Mouse (Mus musculus) 3T3-L1 (cell line): Measurements from ENCODE around the gene D6Ertd527e.
"Not testable (repeated sequence)": the region's sequence is repeated elsewhere in the genome, so short reads cannot be mapped to it uniquely, and the experiment has no call there.

ENCODE experiments used
- DNase-seq: peaks from one replicate; pipeline ENCODE4 v3.0.0-alpha.2; 2015; ENCODE audit warnings: low read depth, low spot score

The D6Ertd527e gene

DNA sequence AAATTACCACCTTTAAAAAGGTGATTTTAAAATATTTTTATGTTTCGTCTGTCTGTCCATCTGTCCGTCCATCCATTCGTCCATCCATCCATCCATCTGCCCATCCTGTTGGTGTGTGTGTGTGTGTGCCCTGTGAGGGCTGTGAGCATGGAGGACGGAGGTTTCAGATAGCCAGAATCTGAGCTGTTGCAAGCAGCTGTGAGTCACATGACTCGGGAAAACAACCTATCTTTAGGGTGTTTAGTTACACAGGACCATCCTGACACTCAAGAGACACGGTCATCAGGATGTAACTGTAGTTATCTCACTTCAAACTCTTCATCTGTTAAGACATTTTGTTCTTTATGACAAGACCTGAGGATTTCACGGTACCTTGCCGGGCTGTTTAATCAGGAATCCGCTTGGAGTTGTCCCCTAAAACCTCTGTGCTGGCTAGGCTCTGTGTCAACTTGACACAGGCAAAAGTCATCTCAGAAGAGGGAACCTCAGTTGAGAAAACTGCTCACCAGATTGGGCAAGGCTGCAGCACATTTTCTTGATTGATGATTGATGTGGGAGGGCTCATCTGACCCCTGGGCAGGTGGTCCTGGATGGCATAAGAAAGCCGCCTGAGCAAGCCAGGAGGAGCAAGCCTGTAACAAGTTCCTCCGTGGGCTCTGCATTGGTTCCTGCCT, at the start of gene D6Ertd527e:
Gene D6Ertd527e, plus strand, starts transcription at position 624 of the 674 bp plus-strand sequence.
- no peak for DNase-seq

DNA sequence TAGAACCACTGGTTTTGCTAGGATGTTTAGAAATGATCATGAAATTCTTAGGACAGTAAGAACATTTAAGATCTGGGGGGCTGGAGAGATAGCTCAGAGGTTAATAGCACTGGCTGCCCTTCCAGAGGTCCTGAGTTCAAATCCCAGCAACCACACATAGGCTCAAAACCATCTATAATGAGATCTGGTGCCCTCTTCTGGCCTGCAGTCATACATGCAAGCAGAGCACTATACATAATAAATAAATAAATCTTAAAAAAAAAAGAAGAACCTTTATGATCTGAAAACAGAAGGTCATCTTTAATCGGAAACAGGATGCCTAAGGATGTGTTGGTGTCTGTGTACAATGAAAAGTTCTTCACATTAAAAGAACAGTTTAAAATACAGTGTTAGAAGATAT, 44.8 kb upstream of the D6Ertd527e start:
- DNase-seq: peak; percentile 26

DNA sequence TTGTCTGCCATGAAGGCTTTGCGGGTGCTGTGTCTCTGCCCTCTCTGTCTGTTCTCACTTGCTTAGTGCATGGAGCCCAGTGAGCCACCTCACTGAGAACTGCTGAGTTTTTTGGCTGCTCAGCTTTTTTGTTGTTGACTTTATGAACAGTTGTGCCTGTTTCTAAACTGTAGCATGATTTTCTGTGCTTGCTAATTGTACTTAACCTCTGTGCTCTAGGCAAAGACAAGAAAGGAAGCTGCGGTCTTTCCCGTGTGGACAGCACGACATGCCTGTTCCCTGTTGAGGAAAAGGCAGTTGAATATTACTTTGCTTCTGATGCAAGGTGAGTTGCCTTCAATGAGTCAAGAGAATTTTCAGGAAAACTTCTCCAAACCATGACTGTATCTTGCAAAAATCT, 41.0 kb upstream of the D6Ertd527e start:
- no peak for DNase-seq

DNA sequence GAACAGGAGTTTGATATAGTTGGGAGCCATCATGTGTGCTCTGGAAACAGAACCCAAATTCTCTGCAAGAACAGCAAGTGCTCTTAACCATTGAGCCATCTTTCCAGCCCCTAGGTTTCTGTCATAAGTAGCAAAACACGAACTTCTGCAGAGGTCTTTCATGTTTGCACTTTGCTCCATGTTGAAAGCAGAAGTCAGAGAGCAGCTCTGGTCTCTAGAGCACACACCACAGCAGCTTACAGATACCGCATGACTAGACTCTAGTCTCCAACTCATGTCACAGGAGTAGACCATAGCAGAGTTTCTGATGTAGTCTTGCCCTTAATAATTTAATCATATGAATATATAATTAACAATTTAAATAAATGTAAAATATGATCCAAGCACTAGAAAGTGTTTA, 36.3 kb upstream of the D6Ertd527e start:
- DNase-seq: no peak

DNA sequence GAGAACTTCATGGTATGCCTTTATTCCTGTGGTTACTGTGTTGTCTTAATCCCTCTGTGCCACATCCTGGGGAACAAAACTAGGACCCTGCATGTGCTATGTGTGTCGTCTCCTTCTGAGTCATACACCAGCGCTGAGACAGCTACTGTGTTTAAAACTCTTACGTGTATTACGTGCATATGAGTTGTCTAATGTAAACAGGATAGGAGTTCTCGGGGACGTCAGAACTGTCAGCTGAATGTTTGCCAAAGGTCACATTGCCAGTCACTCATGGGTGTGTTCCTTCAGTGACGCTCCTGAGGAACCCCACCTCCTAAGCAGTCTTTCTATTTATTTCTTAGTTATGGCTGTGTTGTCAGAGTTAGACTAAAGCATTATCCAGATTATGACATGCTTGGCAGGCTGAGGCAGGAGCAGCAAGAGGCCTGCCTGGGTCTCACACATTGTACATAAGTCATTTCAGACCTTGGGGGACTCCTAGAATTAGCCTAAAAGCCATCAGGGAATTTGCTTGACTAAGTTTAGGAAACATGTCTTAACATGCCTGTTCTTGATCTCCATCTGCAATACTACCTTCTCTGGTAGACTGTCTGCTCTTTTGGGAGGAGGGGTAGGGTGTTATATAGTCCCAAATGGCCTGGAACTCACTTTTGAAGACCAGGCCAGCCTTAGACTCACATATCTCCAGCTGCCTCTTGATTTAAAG, 35.2 kb upstream of the D6Ertd527e start:
- DNase-seq: peak; percentile 71

DNA sequence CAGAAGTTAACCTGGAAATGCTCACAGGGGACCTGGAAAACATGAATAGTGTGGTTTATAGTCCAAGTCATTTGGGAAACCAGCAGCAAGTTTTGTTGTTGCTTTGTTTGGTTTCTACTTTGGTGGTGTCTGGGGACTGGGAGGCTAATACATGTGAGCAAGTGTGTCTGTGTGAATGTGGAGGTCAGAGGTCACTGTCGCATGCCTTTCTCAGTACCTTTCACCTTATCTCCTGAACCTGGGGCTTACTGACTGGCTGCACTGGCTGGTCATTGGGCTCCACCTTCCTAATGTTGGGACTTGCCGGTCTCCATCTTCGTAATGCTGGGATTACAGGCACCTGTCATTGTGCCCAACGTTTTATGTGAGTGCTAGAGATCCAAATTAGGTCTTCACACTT, 33.9 kb upstream of the D6Ertd527e start:
- no peak for DNase-seq

DNA sequence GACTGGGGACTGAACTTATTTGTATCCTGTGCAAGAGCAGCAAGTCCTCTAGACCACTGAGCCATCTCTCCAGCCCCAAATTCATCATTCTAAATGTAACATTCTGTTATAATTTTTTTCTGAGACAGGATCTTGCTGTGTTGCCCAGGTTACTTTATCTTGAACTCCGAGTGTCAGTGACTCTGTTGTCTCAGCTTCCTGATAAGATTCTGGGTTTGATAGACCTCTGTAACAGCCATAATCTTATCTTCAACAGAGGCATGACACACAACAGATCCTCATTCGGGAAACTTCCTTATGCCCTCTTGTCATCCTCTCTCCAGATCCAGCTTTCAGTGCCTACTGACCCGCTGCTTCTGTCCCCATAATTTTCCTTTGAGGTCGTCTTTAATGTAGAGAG, 31.8 kb upstream of the D6Ertd527e start:
- no peak for DNase-seq

DNA sequence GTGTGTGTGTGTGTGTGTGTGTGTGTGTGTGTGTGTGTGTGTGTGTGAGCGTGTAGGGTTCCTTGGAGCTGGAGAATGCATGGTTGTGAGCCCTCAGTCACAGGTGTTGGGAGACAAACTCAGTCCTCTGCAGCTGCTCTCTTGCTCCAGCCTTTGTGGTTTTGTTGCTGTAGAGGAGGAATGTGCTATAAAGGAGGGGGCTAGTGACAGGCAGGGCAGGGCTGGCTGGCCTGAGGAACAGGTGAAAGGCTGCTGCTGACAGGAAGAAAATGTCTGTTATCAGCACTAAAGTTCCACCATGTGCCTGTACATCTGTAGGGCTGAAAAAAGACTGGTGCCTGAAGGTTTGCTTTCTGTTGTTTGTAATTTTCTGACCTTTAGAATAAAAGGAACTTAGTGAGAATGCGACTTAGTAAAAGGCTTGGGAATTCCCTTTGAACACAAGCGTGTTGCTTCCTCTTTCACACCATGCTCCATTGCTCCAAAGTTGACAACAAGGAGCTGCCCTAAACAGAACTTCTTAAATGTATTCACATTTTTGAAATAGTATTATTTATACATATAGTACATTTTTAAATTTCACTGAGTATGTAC, 29.4 kb upstream of the D6Ertd527e start:
- peak; percentile 42 for DNase-seq

DNA sequence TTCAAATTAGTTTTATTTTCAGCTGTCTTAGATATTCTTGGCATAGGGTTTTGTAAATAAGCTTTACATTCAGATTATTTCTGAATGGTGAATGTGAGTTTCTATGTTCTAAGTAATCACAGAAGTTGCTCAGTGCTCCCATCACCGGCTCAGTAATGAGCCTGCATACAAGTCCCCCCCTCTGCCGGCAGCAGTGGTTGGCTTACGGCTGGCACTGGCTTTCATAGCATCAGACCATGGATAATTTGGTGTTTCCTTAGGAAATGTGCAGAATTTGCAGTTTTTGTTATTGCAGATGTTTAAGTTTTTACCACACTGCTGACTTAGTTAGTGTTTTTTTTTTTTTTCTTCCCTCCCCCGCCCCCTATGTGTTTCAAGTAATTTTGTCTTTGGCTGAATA, 25.1 kb upstream of the D6Ertd527e start:
- no peak for DNase-seq

DNA sequence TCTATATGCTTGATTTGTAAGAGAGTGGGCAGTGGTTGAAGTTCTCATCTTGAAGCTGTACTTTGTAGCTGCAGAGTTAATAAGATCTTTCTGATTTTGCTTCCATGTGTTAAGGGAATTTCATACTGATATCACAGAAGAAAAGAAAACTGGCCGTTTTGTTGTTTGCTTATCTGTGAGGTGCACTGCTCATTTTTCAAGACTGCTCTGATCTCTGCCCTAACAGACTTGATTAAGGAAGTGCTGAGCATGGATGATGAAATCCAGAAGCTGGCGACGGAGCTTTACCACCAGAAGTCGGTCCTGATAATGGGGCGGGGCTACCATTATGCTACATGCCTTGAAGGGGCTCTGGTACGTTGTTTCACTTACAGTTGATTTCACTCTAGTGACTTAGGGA, 19.5 kb upstream of the D6Ertd527e start:
- DNase-seq: no peak

DNA sequence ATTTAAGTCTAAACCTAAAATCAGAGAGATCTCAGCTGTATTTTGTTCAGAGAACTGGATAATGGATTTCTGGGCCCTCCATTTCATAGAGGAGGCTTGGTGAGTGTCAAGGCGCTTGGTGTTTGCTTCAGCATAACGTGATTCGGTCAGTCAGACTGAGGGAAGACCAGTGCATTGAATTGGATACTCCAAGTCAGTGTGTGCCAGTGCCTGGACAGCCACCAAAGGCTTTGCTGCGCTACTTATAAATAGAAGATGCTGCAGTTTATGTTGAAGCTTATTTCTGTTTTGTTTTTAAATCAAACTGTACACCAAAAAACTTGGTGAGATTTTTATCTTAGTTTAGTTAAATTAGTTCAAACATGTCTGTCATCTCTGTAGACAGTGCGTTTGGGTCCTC, 16.2 kb upstream of the D6Ertd527e start:
- DNase-seq: no peak

DNA sequence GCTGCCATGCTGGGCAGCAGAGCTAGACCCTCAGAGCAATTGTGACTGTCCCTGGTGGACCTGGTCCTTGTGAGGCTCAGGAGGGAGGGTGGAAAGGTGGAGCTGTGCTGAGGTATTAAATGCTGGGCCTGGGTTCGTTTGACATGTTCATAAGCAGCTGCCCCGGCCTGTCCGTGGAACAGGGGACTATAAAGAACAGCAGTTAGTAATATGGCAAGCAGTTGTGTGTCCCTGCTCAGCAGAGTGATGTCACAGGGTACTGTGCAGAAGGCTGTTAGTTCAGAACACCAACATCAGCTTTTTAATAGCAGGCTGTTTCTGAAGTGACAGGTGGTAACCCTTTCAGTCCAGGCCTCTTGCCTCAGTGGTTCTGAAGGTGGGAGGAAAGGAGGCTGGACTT, 13.7 kb upstream of the D6Ertd527e start:
- DNase-seq: no peak

DNA sequence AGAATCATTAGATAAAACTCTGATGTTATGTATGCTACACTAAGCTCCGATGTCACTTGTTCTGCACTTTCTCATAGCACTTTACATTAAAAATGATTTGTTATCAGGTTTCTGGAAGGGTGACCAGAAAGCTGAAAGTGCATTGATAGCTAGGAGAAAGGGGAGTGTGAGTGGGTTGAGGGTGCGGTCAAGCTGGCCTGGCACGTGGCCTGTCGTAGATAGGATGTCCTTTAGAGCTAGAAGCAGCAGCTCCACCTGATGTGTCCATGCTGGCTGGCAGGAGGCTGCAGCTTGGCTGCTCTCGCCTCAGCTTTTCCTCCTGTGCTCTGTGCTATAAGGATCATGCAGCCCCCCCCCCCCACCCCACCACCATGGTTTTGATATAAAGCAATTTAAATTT, 12.1 kb upstream of the D6Ertd527e start:
- no peak for DNase-seq

DNA sequence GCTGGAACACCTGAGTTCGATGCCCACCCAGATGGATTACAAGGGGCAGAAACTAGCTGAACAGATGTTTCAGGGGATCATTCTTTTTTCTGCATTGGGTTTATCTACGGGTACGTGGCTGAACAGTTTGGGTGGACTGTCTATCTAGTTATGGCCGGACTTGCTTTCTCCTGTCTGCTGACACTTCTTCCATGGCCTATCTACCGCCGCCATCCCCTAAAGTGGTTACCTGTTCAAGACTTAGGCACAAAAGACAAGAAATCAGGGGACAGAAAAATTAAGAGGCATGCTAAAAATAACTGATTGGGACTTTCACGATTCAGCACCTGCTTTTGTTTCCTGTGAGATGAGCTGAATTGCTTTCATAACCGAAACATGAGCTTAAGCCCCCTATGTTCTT, 10.9 kb upstream of the D6Ertd527e start:
- DNase-seq: not testable (repeated sequence)

DNA sequence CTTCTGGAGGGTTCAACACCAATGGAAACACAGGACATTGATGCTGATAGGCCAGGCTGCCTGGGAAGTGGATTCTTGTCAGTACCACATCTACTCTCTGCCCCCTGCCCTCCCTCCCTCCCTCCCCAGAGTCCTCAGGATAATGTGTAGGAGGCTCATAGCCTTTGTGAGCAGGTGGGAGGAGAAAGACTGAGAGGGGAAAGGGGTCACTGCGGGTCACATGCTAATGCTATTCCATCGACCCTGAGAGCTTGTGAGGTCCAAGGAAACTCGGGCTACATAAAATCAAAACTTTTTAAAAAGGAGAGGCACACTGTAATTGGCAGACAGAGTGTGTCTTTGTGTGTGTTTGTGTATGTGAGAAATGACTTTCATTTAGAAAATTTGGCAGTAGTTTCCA, 5.3 kb upstream of the D6Ertd527e start:
- no peak for DNase-seq

DNA sequence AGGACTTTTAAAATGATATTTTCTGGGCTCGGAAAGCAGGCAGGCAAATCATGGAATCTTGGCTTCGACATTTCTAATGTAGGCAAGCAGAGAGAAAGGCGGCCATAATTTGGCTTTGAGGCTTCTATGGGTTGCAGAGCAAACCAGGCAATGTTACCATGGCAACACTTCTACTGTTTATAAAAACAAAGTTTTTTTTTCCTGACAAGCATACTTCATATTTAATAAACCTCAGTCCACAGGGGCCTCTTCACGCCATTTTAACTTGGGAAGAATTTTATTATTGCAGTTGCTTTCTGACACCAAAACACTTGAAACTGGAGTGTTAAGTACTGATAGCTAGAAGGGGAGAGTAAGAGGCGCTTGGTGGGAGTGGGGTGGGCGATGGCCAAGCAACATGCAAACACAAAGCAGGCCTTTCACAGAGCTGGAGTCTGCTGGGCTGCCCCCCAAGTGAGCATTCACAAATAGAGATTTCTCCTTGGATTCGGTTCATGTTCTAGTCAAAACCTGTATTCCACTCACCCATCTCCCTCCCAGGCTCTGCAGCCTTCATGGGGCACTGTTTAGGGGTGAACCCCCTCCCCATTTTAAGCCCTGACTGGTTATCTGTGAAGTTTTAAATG, 4.8 kb upstream of the D6Ertd527e start:
- DNase-seq: peak; percentile 20

DNA sequence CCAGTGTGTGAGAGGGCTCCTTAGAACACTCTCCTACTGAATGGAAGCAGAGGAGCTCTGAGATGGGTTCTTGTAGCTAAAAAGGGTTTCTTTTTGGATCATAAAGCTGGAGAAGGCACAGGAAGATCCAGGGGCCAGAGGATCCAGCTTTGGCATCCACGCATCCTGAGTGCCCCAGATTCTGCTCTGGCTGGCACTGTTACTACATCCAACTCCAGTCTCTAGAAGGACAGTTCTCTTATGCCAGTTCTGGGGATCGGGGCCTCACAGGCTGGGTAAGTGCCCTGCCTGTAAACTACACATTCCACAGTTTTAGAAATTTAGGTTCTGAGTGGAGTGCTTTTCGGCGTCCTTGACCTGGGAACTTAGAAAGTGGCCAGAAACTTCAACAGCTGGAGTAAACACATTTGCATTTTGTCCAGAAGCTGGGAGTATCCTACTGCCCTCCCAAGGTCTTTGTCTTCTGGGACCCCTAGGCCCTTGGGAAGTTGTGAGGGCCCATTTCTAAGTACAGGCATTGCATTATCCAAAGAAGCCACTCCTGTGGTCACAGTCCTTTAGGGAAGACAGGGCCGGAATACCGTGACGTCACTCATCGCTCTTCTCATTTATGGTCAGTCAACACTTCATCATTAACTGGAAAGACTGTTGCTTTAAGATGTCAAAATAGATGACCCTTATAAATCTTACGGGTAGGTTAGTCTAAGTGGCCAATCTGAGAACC, 4.1 kb upstream of the D6Ertd527e start:
- DNase-seq: no peak

DNA sequence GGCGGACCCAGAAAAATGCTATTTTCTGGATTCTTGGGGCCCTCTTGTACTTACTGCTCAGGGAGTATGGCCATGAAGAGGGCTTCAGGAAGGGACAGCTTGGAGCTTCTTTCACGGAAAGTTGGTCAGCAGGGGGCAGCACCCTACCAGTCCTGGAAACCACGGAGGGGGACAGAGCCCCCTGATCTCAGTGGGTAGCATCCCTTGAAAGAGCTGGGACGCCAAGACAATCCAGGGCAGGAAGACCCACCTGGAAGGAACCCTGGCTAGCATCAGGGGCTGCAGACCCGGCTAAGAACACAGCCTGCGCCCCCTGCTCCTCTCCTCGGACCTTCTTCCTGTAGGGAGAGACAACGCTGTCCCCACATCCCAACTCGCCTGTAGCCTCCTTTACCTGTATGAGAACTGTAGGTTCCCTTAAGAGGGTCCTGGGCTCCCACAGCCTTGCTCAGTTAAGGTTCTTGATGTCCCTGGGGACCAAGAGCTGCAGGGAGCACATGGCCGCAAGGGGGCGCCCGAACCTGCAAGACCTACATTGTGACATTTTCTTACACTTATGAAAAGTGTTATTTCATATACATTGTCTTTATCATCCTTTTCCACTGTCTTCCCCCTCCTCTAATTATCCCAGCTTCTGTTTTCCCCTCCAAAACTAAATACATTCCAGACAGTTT, 3.1 kb upstream of the D6Ertd527e start:
- peak; percentile 94 for DNase-seq

DNA sequence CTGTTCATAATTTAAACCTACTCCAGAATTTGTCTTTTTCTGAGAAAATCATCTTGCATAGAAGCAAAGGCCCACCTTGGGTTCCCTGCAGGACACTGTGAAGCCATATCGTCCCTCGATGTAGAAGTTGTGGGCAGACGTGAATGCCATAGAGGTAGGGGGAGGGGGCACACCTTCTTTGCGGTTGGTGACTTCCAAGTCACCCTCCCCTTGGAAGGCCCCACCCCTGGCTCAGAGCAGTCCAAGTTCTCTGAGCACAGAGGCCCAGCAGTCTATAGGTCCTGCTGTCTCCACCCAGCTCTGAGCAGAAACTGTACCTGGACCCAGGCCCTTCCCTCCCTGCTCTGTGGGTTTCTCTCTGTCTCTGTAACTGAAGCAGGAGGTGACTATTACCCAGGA, 2.6 kb upstream of the D6Ertd527e start:
- no peak for DNase-seq

DNA sequence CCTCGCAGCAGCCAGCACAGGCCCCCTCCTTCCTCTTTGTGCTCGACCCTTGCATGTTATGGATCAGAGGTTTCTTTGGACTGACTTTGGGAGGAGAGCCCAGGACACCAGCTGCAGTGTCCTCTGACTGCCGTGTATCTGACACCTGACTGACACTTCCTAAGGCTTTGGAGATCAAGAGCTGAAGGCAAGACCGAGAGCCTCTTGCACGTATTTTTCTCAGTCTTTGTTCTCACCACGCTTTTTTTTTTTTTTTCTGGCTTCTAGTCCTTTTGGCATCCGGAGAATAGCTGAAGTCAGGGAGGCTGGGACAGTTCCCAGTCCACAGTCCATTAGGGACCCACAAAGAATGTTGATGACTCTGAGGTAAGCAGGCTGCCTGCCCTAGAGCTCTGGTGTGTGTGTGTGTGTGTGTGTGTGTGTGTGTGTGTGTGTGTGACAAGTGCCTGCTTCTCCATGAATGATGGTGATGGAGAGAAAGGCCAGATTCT, 2.1 kb upstream of the D6Ertd527e start:
- peak; percentile 67 for DNase-seq

DNA sequence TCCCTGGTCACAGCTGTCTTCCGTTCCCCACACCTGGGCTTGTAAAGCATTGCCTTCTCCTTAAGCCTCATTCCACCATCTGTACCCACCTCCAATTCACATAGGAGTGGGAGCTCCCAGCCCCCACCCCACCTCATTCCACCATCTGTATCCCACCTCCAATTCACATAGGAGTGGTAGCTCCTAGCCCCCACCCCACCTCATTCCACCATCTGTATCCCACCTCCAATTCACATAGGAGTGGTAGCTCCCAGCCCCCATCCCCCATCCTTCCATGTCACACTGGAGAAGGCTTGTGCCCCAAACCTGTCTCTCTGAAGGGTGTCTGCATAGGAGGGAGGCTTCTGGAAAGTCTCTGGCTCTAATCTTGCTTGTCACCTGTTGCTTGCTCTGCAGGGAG, 1.2 kb upstream of the D6Ertd527e start:
- DNase-seq: no peak
